Mouse (Mus musculus) CH12F3 (cell line): ENCODE results near the gene Tmem106a.
"Not testable (repeated sequence)": the region's sequence is repeated elsewhere in the genome, so short reads cannot be mapped to it uniquely, and the experiment has no call there.

Source experiments
- in situ Hi-C: fragments of 300-500 bp; cut with MboI; formaldehyde crosslinking; loops from 2 replicates; pipeline ENCODE4 v1.14.3; 2020; ENCODE audit warnings: low sequenced_read_pairs

Gene Tmem106a

DNA sequence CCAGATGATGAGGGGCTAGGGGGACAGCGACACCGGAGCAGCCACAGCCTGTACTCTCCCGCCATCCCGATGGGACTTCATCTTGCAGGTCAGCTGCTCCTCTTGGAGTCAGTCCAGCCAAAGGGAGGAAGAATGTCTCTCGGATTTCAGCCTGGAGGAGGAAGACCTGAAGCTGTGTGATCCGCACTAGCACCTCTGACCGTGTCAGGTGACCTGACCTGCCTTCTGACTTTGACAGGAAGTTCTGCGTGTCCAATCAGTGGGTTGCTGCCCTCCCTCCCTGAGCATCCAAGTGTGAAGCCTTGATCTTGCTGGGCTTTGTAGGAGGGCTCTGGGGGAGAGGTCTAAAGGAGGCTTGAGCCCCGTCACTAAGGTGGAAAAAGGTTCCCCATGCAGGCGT, 53.6 kb downstream of the Tmem106a start:
- in situ Hi-C loops = no loop called here

DNA sequence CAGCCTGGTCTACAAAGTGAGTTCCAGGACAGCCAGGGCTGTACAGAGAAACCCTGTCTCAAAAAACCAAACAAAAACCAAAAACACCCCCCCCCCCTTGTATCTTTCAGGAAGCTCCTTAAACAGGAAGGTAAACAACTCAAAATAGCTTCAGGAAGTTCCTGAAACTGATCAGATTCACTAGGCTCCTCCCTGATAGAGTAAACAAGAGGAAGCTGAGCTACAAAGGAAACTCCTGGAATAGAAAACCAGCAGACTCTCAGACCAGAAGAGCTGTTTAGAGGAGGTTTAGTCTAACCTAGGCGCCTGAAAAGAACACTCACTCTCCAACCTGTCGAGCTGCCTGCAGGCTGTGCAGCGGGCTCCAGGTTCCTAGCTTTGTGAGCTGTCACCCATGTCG, 57.7 kb downstream of the Tmem106a start:
- in situ Hi-C loops = no loop called here

DNA sequence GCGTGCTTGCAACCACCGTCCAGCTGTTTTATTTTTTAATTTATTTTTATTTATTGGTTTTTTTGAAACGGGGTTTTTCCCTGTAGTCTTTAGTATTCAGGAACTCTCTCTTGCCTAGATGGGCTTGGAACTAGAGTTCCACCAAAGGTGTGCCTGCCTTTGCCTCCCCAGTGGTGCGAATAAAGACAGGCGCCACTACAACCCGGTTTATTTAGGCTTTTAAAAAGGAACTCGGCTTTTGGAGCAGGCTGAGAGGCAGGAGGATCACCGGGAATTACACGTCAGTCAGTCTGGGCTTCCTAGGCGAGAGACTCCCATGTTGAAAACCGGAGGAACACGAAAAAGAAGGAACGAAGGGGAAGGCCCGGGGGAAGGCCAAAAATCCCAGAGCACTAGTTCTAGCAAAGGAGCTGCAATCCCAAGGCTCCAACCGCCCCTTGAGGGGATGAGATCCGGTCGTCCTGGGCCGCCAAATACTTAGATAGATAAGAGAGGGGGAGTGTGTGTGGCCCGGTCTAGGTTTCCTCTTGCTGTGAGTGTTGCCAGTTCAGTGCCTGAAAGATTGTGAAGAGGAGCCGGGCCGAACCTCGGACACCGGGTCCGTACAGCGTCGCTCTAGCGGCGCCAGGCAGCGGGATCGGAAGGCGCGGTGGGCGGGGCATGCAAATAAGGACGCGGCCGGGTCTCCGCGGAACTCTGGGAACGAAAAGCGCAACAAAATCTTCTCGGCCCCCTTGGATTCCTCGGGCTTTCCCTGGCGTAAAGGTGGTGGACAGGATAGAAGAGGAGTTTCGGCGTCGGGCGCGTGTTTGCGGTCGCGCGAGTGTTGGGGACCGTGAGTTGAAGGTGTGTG, 59.0 kb downstream of the Tmem106a start:
- in situ Hi-C loops = not testable (repeated sequence)
